Mouse (Mus musculus): ENCODE data around the gene Lingo1.

DNA sequence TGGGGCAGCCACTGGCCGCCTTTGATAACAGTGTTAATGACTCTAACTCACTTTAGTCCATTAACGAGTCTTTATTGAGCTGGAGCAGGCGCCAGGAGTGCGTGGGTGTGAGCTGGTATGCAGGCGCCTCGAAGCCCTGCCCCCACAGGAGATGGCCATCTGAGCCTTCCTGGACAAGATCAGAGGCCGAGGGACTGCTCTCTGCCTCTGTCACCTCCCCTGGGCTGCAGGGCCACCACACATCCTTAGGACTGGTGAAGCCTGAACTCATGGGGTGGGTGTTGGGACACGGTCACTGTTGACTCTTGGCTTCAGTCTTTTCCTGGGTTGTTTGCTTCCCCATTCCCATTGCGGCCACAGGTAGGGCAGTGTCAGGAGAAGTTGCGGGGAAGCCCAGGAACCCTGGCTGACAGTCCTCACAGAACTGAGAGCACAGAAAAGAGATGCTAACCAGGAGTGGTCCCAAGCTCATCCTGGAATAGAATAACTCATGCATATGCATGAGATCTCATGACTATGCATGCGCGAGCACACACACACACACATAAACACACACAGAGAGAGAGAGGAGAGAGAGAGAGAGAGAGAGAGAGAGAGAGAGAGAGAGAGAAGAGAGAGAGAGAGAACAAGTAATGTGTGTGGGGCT, 191.3 kb downstream of the Lingo1 start:
- TF ChIP-seq CTCF (conservative IDR thresholded peaks at IDR 0.05; ENCODE audit: insufficient read depth, insufficient read length, low read depth, low read length): no peak
- TF ChIP-seq POLR2A (IDR thresholded peaks at IDR 0.05; ENCODE audit: low read depth, low read length): no peak
